Mouse (Mus musculus): ENCODE measurements around the gene Dus3l.

Gene Dus3l

GRCm38 (mm10) chr17:56754271-56755185 lies 10.0 kb upstream of the Dus3l start:
- DNase-seq (ENCODE audit: low read depth, low spot score): no peak

- DNase-seq (ENCODE audit: low read depth, low spot score): no peak
Observed at GRCm38 (mm10) chr17:56756703-56757399, 7.7 kb upstream of the Dus3l start.

GRCm38 (mm10) chr17:56757416-56758123 lies 7.0 kb upstream of the Dus3l start, which contains the start of gene Nrtn:
Nrtn (minus strand) TSS chr17:56757530.
- DNase-seq (ENCODE audit: low read depth, low spot score): peak; percentile 60

GRCm38 (mm10) chr17:56758132-56758531 lies 6.4 kb upstream of the Dus3l start:
- peak; percentile 63 for DNase-seq (ENCODE audit: low read depth, low spot score)

GRCm38 (mm10) chr17:56759261-56759660 lies 5.3 kb upstream of the Dus3l start:
- DNase-seq (ENCODE audit: low read depth, low spot score): no peak

- no peak for DNase-seq (ENCODE audit: low read depth, low spot score)
Observed at GRCm38 (mm10) chr17:56761077-56761476, 3.5 kb upstream of the Dus3l start.

- peak; percentile 93 for DNase-seq (ENCODE audit: low read depth, low spot score)
Observed at GRCm38 (mm10) chr17:56761991-56762410, 2.6 kb upstream of the Dus3l start.

GRCm38 (mm10) chr17:56762769-56763731 lies 1.5 kb upstream of the Dus3l start:
- DNase-seq (ENCODE audit: low read depth, low spot score): peak; percentile 79

- DNase-seq (ENCODE audit: low read depth, low spot score): no peak
Observed at GRCm38 (mm10) chr17:56763741-56764250, 761 bp upstream of the Dus3l start.

- no peak for DNase-seq (ENCODE audit: low read depth, low spot score)
Observed at GRCm38 (mm10) chr17:56765431-56765830, 874 bp downstream of the Dus3l start.

- DNase-seq (ENCODE audit: low read depth, low spot score): no peak
Observed at GRCm38 (mm10) chr17:56766631-56767405, 2.3 kb downstream of the Dus3l start.

GRCm38 (mm10) chr17:56767531-56768135 lies 3.1 kb downstream of the Dus3l start:
- no peak for DNase-seq (ENCODE audit: low read depth, low spot score)

GRCm38 (mm10) chr17:56768941-56769340 lies 4.4 kb downstream of the Dus3l start:
- no peak for DNase-seq (ENCODE audit: low read depth, low spot score)

- no peak for DNase-seq (ENCODE audit: low read depth, low spot score)
Observed at GRCm38 (mm10) chr17:56769950-56770349, 5.4 kb downstream of the Dus3l start, which contains the start of gene Prr22. Prr22 (plus strand) TSS chr17:56770250.

GRCm38 (mm10) chr17:56777568-56777967 lies 13.0 kb downstream of the Dus3l start:
- no peak for DNase-seq (ENCODE audit: low read depth, low spot score)

- DNase-seq (ENCODE audit: low read depth, low spot score): no peak
Observed at GRCm38 (mm10) chr17:56778779-56779362, 14.3 kb downstream of the Dus3l start.

GRCm38 (mm10) chr17:56780291-56780978 lies 15.9 kb downstream of the Dus3l start:
- no peak for DNase-seq (ENCODE audit: low read depth, low spot score)

GRCm38 (mm10) chr17:56788886-56789285 lies 24.3 kb downstream of the Dus3l start:
- no peak for DNase-seq (ENCODE audit: low read depth, low spot score)
